Mouse (Mus musculus) embryonic fibroblast, embryonic 13.5 days (primary cell): ENCODE results near the gene Zfp715. TPM values are rescaled to one million over a fixed set of nuclear protein-coding genes. Genes with fewer than 3 reads are reported as not detected.
"Not testable (repeated sequence)": the region's sequence is repeated elsewhere in the genome, so short reads cannot be mapped to it uniquely, and the experiment has no call there.

Source experiments
- H3K27ac ChIP-seq: 2 replicates; pipeline ENCODE4 v1.5.1; 2012; ENCODE audit warnings: low read length, control low read depth, inconsistent platforms; ENCODE audit not compliant: insufficient read depth
- H3K4me1 ChIP-seq: 2 replicates; pipeline ENCODE4 v1.6.1; 2011; ENCODE audit warnings: low read length; ENCODE audit not compliant: control insufficient read depth, insufficient read depth
- H3K4me3 ChIP-seq: 2 replicates; pipeline ENCODE4 v1.5.1; 2011; ENCODE audit warnings: mild to moderate bottlenecking, control low read depth, low read length; ENCODE audit not compliant: insufficient read depth
- CTCF ChIP-seq: IDR thresholded peaks from 2 replicates; pipeline ENCODE4 v1.5.1; 2011; ENCODE audit warnings: mild to moderate bottlenecking, control low read depth, low read length, moderate library complexity, borderline replicate concordance; ENCODE audit not compliant: insufficient read depth
- POLR2A ChIP-seq: IDR thresholded peaks from 2 replicates; pipeline ENCODE4 v1.6.1; 2011; ENCODE audit warnings: low read depth, mild to moderate bottlenecking, control low read depth, low read length, moderate library complexity
- polyA plus RNA-seq: library from polyadenylated mRNA; stranded (reverse); fragments of >200 nt; gene quantifications from 2 replicates; pipeline ENCODE4 v1.2.4, GENCODE M21; 2011; ENCODE audit warnings: low read depth; ENCODE audit not compliant: missing spikeins, insufficient read length

The Zfp715 gene
- polyA plus RNA-seq, result 18.9 and 19.4 TPM in 2 replicates

- peak within 1 kb of the TSS; percentile 92 for H3K4me3 ChIP-seq
- TF ChIP-seq POLR2A (peak; percentile 30), CTCF (no peak)
- peak within 1 kb of the TSS; percentile 34 for H3K27ac ChIP-seq
- H3K4me1 ChIP-seq, result no peaks in the 10 kb centered on the region
Observed at GRCm38 (mm10) chr7:43313013-43313428, at the start of gene Zfp715. Gene Zfp715 (minus strand): TSS chr7:43313294.

GRCm38 (mm10) chr7:43362021-43362420 is 48.9 kb upstream of the Zfp715 start:
- H3K4me1 ChIP-seq, result no peaks in the 10 kb centered on the region
- no peak overlapping the region for H3K4me3 ChIP-seq
- TF ChIP-seq POLR2A, result no peak
- no peak for TF ChIP-seq CTCF
- H3K27ac ChIP-seq, result no peak overlapping the region

- Histone ChIP-seq H3K27ac (no peak overlapping the region), H3K4me1 (no peaks in the 10 kb centered on the region), H3K4me3 (no peak overlapping the region)
- TF ChIP-seq CTCF (no peak), POLR2A (no peak)
Observed at GRCm38 (mm10) chr7:43361442-43361841, 48.3 kb upstream of the Zfp715 start.

- Histone ChIP-seq H3K4me3 (no peak overlapping the region), H3K27ac (no peak overlapping the region), H3K4me1 (no peaks in the 10 kb centered on the region)
- TF ChIP-seq CTCF (no peak), POLR2A (no peak)
Observed at GRCm38 (mm10) chr7:43358556-43358955, 45.5 kb upstream of the Zfp715 start.

GRCm38 (mm10) chr7:43354893-43355835 is 42.1 kb upstream of the Zfp715 start:
- TF ChIP-seq CTCF, result no peak
- no peak for TF ChIP-seq POLR2A
- H3K4me3 ChIP-seq, result no peak overlapping the region

GRCm38 (mm10) chr7:43353758-43354157 is 40.7 kb upstream of the Zfp715 start:
- H3K4me3 ChIP-seq, result no peak overlapping the region
- TF ChIP-seq CTCF (no peak), POLR2A (no peak)
- H3K4me1 ChIP-seq, result no peaks in the 10 kb centered on the region
- H3K27ac ChIP-seq, result no peak overlapping the region

More at GRCm38 (mm10) chr7:43354893-43355835, 42.1 kb upstream of the Zfp715 start:
- Histone ChIP-seq H3K4me1 (no peaks in the 10 kb centered on the region), H3K27ac (no peak overlapping the region)

- H3K4me1 ChIP-seq, result no peaks in the 10 kb centered on the region
- no peak for TF ChIP-seq CTCF
- TF ChIP-seq POLR2A, result no peak
Observed at GRCm38 (mm10) chr7:43353118-43353517, 40.0 kb upstream of the Zfp715 start.

GRCm38 (mm10) chr7:43351154-43351553 is 38.1 kb upstream of the Zfp715 start, which contains the start of gene Siglecf:
Gene Siglecf (plus strand): TSS chr7:43351341.
- Histone ChIP-seq H3K4me1 (no peaks in the 10 kb centered on the region), H3K4me3 (no peak within 1 kb of the TSS), H3K27ac (no peak within 1 kb of the TSS)
- TF ChIP-seq CTCF (no peak), POLR2A (no peak)

More at GRCm38 (mm10) chr7:43353118-43353517, 40.0 kb upstream of the Zfp715 start:
- H3K4me3 ChIP-seq, result no peak overlapping the region
- H3K27ac ChIP-seq, result no peak overlapping the region

GRCm38 (mm10) chr7:43349623-43350022 is 36.5 kb upstream of the Zfp715 start:
- not testable (repeated sequence) for H3K27ac ChIP-seq, H3K4me1 ChIP-seq, H3K4me3 ChIP-seq

- H3K4me1 ChIP-seq, result no peaks in the 10 kb centered on the region
- no peak overlapping the region for H3K27ac ChIP-seq
- no peak overlapping the region for H3K4me3 ChIP-seq
- no peak for TF ChIP-seq POLR2A
- TF ChIP-seq CTCF, result no peak
Observed at GRCm38 (mm10) chr7:43346571-43346970, 33.5 kb upstream of the Zfp715 start.
